8 mouse cellular contexts compared by ENCODE assay signal in the genomic region with DNA sequence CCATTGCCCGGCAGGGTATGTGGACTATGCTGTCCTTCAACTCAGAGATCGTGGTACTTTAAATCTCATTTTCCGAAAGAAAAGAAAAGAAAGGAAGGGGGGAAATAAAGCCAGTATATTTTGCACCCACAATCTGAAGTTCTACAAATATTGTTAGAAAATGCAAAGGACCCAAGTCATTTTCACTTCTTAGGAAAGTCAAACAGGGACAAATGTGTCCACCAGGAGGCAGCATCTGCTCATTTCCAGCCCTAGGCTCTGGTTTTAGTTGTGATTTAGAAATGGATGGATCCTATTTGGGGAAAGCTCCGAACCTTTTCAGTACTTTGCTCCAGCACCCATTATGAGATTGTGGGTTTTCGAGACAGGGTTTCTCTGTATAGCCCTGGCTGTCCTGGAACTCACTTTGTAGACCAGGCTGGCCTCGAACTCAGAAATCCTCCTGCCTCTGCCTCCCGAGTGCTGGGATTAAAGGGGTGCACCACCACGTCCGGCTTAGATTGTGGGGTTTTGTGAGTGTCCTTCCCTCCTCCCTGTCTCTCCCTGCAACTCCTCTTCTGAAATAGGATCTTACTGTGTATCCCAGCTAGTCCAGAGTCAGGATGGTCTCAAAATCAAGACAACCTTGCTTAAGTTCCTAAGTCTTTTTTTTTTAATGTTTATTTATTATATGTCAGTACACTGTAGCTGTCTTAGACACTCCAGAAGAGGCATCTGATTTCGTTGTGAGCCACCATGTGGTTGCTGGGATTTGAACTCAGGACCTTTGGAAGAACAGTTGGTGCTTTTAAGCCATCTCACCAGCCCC. TPM values are rescaled to one million over a fixed set of nuclear protein-coding genes. Genes with fewer than 3 reads are reported as not detected.
DNase-seq lines count a peak whose midpoint lies in the region; ATAC-seq lines count a peak whose summit lies in the region.

No protein-coding gene starts in this region.

- 40% methylated on average over 10 of the region's 10 CpGs for WGBS in hindbrain, embryonic 10.5 days

- no peaks in the 10 kb centered on the region for H3K9me3 ChIP-seq in hindbrain, embryonic 10.5 days

- H3K27ac ChIP-seq in hindbrain, embryonic 10.5 days, result peak overlapping the region; percentile 45; the same call in 1 of the 2 replicates

- ATAC-seq in megakaryocyte-erythroid progenitor cell, adult 5-6 weeks (replicated peaks; ENCODE audit: low FRiP score, low TSS enrichment, poor library complexity, severe bottlenecking), result peak; percentile 77

- peaks cover 8% of the 10 kb centered on the region for H3K4me1 ChIP-seq in hindbrain, embryonic 10.5 days (replicated peaks)

- H3K27me3 ChIP-seq in hindbrain, embryonic 10.5 days (ENCODE audit: insufficient read depth, poor library complexity, severe bottlenecking), result 0 out of 2 replicates have a peak, but pooled peaks cover 5% of the 10 kb centered on the region

- no peak overlapping the region for H3K4me3 ChIP-seq in hindbrain, embryonic 10.5 days

- intact Hi-C loops in left cerebral cortex, postnatal 25 days (cut with DNase I), result loop anchor here (1.0 kb wide), 1 partner anchor 73 kb away; the partner anchor contains the start of gene Dhx8

- DNase-seq in gastrocnemius, adult 18-20 months (ENCODE audit: low spot score), result peak; percentile 66
- no peak for DNase-seq in gastrocnemius, postnatal 25 days
- peak; percentile 92 for DNase-seq in brain, adult 2 months (ENCODE audit: low read depth, low spot score)
- peak; percentile 77 for DNase-seq in fibroblast of lung, adult 2 months (ENCODE audit: low read depth)
- peak; percentile 69 for DNase-seq in hindbrain, embryonic 10.5 days (ENCODE audit: low spot score)
- peak; percentile 54 to 61 for DNase-seq in left cerebral cortex, postnatal 25 days (ENCODE audit: low spot score in 2 of 2)
- DNase-seq in spleen, adult 18-20 months, result peak; percentile 17 to 57

- no peaks in the 10 kb centered on the region for H3K36me3 ChIP-seq in hindbrain, embryonic 10.5 days

RNA-seq across cellular contexts. Expression of gene Arl4d, which starts 6.4 kb away (rescaled TPM):
- 10 to 100 TPM in 1 of 2 experiments, 1 to 10 TPM in 1; 6.1 to 23.4 TPM for total RNA-seq in gastrocnemius, adult 18-20 months (2021)
- total RNA-seq in gastrocnemius, postnatal 25 days (2021), result 1 to 10 TPM; 5.7 to 5.8 TPM
- polyA plus RNA-seq in hindbrain, embryonic 10.5 days (2016; fragmentation: Nextera tagmentation; extraction: Ambion mirVana), result 7.9 and 9.4 TPM in 2 replicates
- total RNA-seq in left cerebral cortex, postnatal 25 days (2021), result 10 to 100 TPM; 23.9 to 32.1 TPM
- 0.22 TPM in 1 of 2 replicates, not detected in the other for total RNA-seq in megakaryocyte-erythroid progenitor cell, adult 5-6 weeks (2014; fragmentation: Nextera tagmentation)
- total RNA-seq in megakaryocyte-erythroid progenitor cell, adult 5-6 weeks (2017), result 5.8 TPM in 1 of 2 replicates, not detected in the other

RNA-seq across cellular contexts. Expression of gene Rdm1, which starts 32.0 kb away (rescaled TPM):
- total RNA-seq in gastrocnemius, adult 18-20 months (2021), result 10 to 100 TPM; 30.1 to 31.5 TPM
- total RNA-seq in gastrocnemius, postnatal 25 days (2021), result 10 to 100 TPM; 21.6 to 25.0 TPM
- polyA plus RNA-seq in hindbrain, embryonic 10.5 days (2016; fragmentation: Nextera tagmentation; extraction: Ambion mirVana), result 34.2 and 39.4 TPM in 2 replicates
- total RNA-seq in left cerebral cortex, postnatal 25 days (2021), result 1 to 10 TPM; 6.0 to 7.2 TPM
- total RNA-seq in megakaryocyte-erythroid progenitor cell, adult 5-6 weeks (2014; fragmentation: Nextera tagmentation), result 13.0 and 21.8 TPM in 2 replicates
- total RNA-seq in megakaryocyte-erythroid progenitor cell, adult 5-6 weeks (2017), result 2.0 and 5.3 TPM in 2 replicates

RNA-seq across cellular contexts. Expression of gene Gm11634, which starts 59.9 kb away (rescaled TPM):
- not detected for total RNA-seq in gastrocnemius, adult 18-20 months (2021)
- total RNA-seq in gastrocnemius, postnatal 25 days (2021), result not detected
- polyA plus RNA-seq in hindbrain, embryonic 10.5 days (2016; fragmentation: Nextera tagmentation; extraction: Ambion mirVana), result not detected in 2 replicates
- total RNA-seq in left cerebral cortex, postnatal 25 days (2021), result not detected
- total RNA-seq in megakaryocyte-erythroid progenitor cell, adult 5-6 weeks (2014; fragmentation: Nextera tagmentation), result not detected in 2 replicates
- total RNA-seq in megakaryocyte-erythroid progenitor cell, adult 5-6 weeks (2017), result not detected in 2 replicates
